ENCODE assay signal across 1 mouse cellular context in the genomic region with DNA sequence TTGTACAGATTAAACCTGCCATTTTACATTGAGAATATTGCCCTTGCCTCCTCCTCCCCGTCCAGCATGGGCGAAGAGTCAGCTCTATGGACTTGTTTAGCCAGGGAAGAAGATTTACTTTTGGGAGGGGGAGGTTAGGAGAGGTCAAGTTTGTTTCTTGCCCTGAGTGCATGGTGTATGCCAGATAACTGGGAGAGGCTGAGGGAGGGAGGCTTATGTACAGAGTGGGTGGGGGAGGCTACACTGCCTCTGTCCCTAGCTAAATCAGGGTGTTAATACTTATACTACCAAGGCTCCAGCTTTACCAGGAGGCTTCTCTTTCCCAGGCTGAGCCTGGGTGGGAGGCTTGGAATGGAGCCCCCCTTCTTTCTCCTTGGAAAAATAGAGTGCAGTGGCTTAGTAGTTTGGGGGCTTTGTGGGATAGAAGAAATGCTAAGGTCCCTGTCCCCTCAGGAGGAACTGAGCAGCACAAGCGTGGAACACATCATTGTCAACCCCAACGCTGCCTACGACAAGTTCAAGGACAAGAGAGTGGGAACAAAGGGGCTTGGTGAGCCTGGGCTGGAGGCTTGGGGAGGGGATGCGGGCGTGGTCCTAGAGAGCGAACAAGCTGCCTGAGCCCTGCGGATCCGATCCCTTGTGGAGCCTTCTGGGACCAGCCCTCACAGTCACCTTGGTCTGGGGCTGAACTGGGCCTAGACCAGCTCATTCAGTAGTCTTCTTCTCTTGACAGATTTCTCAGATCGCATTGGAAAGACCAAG.
TF ChIP-seq lines count a peak whose summit lies in the region.

No protein-coding gene starts in this region.

TF ChIP-seq in MEL, 35 proteins besides CTCF, POLR2A, EP300 and RAD21 (continued from another document):
- no peak for TF ChIP-seq NELFE (IDR thresholded peaks at IDR 0.05; ENCODE audit: low read depth, low read length)
